Mouse (Mus musculus): ENCODE results near the gene Drg1.
"Not testable (repeated sequence)": the region's sequence is repeated elsewhere in the genome, so short reads cannot be mapped to it uniquely, and the experiment has no call there.

Drg1 gene

GRCm38 (mm10) chr11:3173425-3174318, 92.5 kb downstream of the Drg1 start:
- in situ Hi-C loops (cut with MboI; ENCODE audit: unreplicated experiment in 2 of 2), result not testable (repeated sequence)

GRCm38 (mm10) chr11:3172526-3172925, 93.7 kb downstream of the Drg1 start:
- in situ Hi-C loops (cut with MboI; ENCODE audit: unreplicated experiment in 2 of 2), result not testable (repeated sequence)

GRCm38 (mm10) chr11:3171931-3172330, 94.3 kb downstream of the Drg1 start:
- in situ Hi-C loops (cut with MboI; ENCODE audit: unreplicated experiment in 2 of 2), result not testable (repeated sequence)

- in situ Hi-C loops (cut with MboI; ENCODE audit: unreplicated experiment in 2 of 2), result not testable (repeated sequence)
These were observed 97.2 kb downstream of the Drg1 start for GRCm38 (mm10) chr11:3169042-3169441.

GRCm38 (mm10) chr11:3167571-3168001, 98.6 kb downstream of the Drg1 start:
- in situ Hi-C loops (cut with MboI; ENCODE audit: unreplicated experiment in 2 of 2), result not testable (repeated sequence)

- in situ Hi-C loops (cut with MboI; ENCODE audit: unreplicated experiment in 2 of 2), result not testable (repeated sequence)
These were observed 99.1 kb downstream of the Drg1 start for GRCm38 (mm10) chr11:3167129-3167528.

- in situ Hi-C loops (cut with MboI; ENCODE audit: unreplicated experiment in 2 of 2), result not testable (repeated sequence)
These were observed 99.9 kb downstream of the Drg1 start for GRCm38 (mm10) chr11:3166321-3166720.

GRCm38 (mm10) chr11:3165210-3165782, 100.9 kb downstream of the Drg1 start:
- in situ Hi-C loops (cut with MboI; ENCODE audit: unreplicated experiment in 2 of 2), result not testable (repeated sequence)

GRCm38 (mm10) chr11:3163661-3164060, 102.6 kb downstream of the Drg1 start:
- in situ Hi-C loops (cut with MboI; ENCODE audit: unreplicated experiment in 2 of 2), result not testable (repeated sequence)

- in situ Hi-C loops (cut with MboI; ENCODE audit: unreplicated experiment in 2 of 2), result not testable (repeated sequence)
These were observed 103.1 kb downstream of the Drg1 start for GRCm38 (mm10) chr11:3163122-3163521.

GRCm38 (mm10) chr11:3162236-3162897, 103.8 kb downstream of the Drg1 start:
- in situ Hi-C loops (cut with MboI; ENCODE audit: unreplicated experiment in 2 of 2), result not testable (repeated sequence)

- in situ Hi-C loops (cut with MboI; ENCODE audit: unreplicated experiment in 2 of 2), result not testable (repeated sequence)
These were observed 104.8 kb downstream of the Drg1 start for GRCm38 (mm10) chr11:3161370-3161769.

- in situ Hi-C loops (cut with MboI; ENCODE audit: unreplicated experiment in 2 of 2), result not testable (repeated sequence)
These were observed 107.4 kb downstream of the Drg1 start for GRCm38 (mm10) chr11:3158800-3159199.

- in situ Hi-C loops (cut with MboI; ENCODE audit: unreplicated experiment in 2 of 2), result not testable (repeated sequence)
These were observed 108.2 kb downstream of the Drg1 start for GRCm38 (mm10) chr11:3157996-3158395.

GRCm38 (mm10) chr11:3156991-3157390, 109.2 kb downstream of the Drg1 start:
- in situ Hi-C loops (cut with MboI; ENCODE audit: unreplicated experiment in 2 of 2), result not testable (repeated sequence)

- in situ Hi-C loops (cut with MboI; ENCODE audit: unreplicated experiment in 2 of 2), result not testable (repeated sequence)
These were observed 112.4 kb downstream of the Drg1 start for GRCm38 (mm10) chr11:3153666-3154397.

- in situ Hi-C loops (cut with MboI; ENCODE audit: unreplicated experiment in 2 of 2), result not testable (repeated sequence)
These were observed 114.9 kb downstream of the Drg1 start for GRCm38 (mm10) chr11:3151358-3151757.

GRCm38 (mm10) chr11:3150677-3151003, 115.6 kb downstream of the Drg1 start:
- in situ Hi-C loops (cut with MboI; ENCODE audit: unreplicated experiment in 2 of 2), result not testable (repeated sequence)

- in situ Hi-C loops (cut with MboI; ENCODE audit: unreplicated experiment in 2 of 2), result not testable (repeated sequence)
These were observed 116.1 kb downstream of the Drg1 start for GRCm38 (mm10) chr11:3150003-3150676.

GRCm38 (mm10) chr11:3149471-3149870, 116.7 kb downstream of the Drg1 start:
- in situ Hi-C loops (cut with MboI; ENCODE audit: unreplicated experiment in 2 of 2), result not testable (repeated sequence)
